Mouse (Mus musculus) embryonic fibroblast, embryonic 13.5 days (primary cell): ENCODE measurements around the gene Med17.

ENCODE experiments used
- CTCF ChIP-seq: IDR thresholded peaks from 2 replicates; pipeline ENCODE4 v1.5.1; 2011; ENCODE audit warnings: mild to moderate bottlenecking, control low read depth, low read length, moderate library complexity, borderline replicate concordance; ENCODE audit not compliant: insufficient read depth
- POLR2A ChIP-seq: IDR thresholded peaks from 2 replicates; pipeline ENCODE4 v1.6.1; 2011; ENCODE audit warnings: low read depth, mild to moderate bottlenecking, control low read depth, low read length, moderate library complexity

- no peak for TF ChIP-seq POLR2A
- TF ChIP-seq CTCF, result no peak
These were observed 28.5 kb upstream of the Med17 start for GRCm38 (mm10) chr9:15308254-15308653.
